Mouse (Mus musculus) macrophage (primary cell): ENCODE results near the gene Rpl22l1. TPM values are rescaled to one million over a fixed set of nuclear protein-coding genes. Genes with fewer than 3 reads are reported as not detected.
"Not testable (repeated sequence)": the region's sequence is repeated elsewhere in the genome, so short reads cannot be mapped to it uniquely, and the experiment has no call there.

Source experiments
- H3K27ac ChIP-seq: fragments of 350-480 bp; formaldehyde crosslinking; 2 replicates; pipeline ENCODE4 v1.9.0; 2021
- H3K36me3 ChIP-seq: fragments of 350-480 bp; formaldehyde crosslinking; 2 replicates; pipeline ENCODE4 v1.9.0; 2021; ENCODE audit errors: inconsistent target
- H3K4me3 ChIP-seq: fragments of 350-480 bp; formaldehyde crosslinking; 2 replicates; pipeline ENCODE4 v1.9.0; 2021; ENCODE audit errors: inconsistent target
- H3K79me2 ChIP-seq: fragments of 350-480 bp; formaldehyde crosslinking; 2 replicates; pipeline ENCODE4 v1.9.0; 2021; ENCODE audit errors: inconsistent target
- WGBS: methylation state at CpG from one replicate; pipeline ENCODE4 v1.1.7; 2026; ENCODE audit warnings: inconsistent platforms; ENCODE audit not compliant: missing documents; 5-methylcytosine and 5-hydroxymethylcytosine counted together
- polyA plus RNA-seq: library from polyadenylated mRNA; stranded (reverse); fragments of 250-400 nt; gene quantifications from 3 replicates; pipeline ENCODE4 v1.2.4, GENCODE M21; 2018; ENCODE audit warnings: inconsistent platforms

Rpl22l1 gene
- polyA plus RNA-seq, 1 experiment from 2014 or later = 25.0 TPM

DNA sequence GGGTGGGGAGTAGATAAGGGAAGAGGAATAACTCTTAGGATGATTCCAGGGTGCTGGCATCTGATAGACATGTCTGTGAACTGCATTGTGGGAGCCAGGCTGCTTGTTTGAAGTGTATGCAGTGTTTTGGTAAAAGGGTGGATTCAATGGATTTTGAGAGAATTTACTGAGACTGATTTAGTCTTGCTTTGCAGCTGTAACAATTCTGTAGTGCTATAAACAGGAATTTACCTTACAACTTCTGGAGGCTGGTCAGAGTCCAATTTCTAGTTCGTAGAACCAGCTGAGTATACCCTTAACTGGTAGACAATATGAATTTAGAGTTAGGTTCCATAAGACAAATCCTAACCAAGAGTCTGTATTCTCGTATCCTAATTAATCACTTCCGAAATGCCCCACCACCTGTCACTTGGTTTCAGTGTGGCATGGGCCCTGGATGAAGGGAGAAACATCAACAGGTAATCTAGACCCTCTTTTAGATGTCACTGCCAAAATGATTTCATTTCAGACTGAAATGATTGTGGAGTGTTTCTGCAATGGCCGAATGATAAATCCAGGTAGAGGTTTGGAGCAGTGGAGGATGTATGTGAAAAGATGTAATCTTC is 2.9 kb downstream of the Rpl22l1 start:
- Histone ChIP-seq H3K27ac (no peak overlapping the region), H3K79me2 (peaks cover 13% of the 10 kb centered on the region), H3K4me3 (no peak overlapping the region), H3K36me3 (no peaks in the 10 kb centered on the region)
- WGBS = 93% methylated on average over 4 of the region's 4 CpGs

DNA sequence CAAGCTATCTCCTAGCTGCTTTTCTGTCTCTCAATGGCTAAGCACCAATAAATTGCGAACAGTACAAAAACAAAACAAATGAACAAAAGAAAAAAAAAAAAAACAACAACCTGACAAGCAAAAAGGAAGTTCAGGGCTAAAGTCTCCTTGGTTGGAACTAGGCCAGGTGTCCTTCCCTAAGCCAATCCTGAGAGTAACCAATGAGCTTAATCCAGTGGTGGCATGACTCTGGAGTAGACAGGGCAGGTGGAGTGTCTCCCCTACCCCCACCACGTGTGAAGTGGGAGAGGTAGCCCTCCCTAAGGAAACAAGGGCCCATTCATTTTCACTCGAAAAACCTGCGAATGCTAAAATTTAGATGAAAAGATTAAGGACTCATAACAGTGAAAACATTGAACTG is 6.2 kb downstream of the Rpl22l1 start:
- Histone ChIP-seq H3K4me3 (no peak overlapping the region), H3K79me2 (peaks cover 5% of the 10 kb centered on the region), H3K36me3 (no peaks in the 10 kb centered on the region), H3K27ac (no peak overlapping the region)
- 78% methylated on average over 4 of the region's 4 CpGs for WGBS

DNA sequence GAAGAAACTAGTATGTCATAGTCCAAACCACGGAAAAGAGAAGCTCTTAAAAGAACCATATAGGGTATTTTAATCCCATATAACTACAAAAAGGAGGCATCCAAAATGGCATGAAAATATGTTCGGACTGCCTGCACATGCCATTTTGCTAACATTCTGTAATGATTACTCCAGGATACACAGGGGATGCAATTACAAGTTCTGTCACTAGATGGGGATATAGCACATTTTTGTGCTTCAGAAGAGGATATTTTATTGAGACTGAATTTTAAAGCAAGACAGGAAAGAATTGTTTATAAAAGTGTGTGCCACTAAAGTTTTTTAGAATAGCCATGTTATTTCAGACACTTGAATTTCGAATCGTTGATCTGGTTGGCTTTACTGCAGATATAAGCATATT is 9.1 kb downstream of the Rpl22l1 start:
- WGBS = 10% methylated on average over 4 of the region's 4 CpGs
- no peak overlapping the region for H3K4me3 ChIP-seq
- no peaks in the 10 kb centered on the region for H3K36me3 ChIP-seq
- H3K27ac ChIP-seq = no peak overlapping the region
- H3K79me2 ChIP-seq = no peaks in the 10 kb centered on the region

DNA sequence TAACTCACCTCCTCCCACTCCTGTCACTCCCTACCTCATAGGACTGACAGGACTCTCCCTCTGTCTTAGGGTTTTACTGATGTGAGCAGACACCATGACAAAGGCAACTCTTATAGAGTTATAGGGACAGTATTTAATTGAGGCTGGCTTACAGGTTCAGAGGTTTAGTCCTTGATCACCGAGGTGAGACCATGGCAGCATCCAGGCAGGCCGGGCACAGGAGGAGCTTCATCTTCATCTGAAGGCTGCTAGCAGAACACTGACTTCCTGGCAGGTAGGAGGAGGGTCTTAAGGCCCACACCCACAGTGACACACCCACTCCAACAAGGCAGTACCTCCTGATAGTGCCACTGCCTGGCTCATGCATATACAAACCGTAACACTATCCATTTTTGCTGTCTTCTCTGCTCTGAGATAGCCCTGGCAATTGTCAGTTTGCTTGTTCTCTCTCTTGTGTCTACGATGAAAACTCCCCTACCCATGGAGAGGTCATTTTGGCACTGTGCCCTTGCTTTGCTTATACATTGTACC is 10.8 kb downstream of the Rpl22l1 start:
- no peaks in the 10 kb centered on the region for H3K36me3 ChIP-seq
- no peak overlapping the region for H3K4me3 ChIP-seq
- no peaks in the 10 kb centered on the region for H3K79me2 ChIP-seq
- H3K27ac ChIP-seq = no peak overlapping the region
- 86% methylated on average over 4 of the region's 4 CpGs for WGBS

DNA sequence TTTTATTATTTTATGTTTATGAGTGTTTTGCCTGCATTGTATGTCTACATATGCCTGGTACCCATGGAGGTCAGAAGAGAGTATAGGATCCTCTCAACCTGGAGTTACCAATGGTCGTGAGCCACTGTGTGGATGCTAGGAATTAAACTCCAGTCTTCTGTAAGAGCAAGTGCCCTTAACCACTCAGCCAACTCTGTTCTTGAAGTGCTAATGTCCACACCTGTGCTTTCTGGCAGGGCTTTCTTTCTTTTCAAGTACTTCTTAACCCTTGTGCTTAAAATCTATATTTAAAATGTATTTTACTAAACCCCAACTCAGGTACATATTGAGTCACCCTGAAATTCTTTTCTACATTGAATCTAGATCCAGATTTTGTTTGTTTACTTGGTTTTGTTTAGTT is 21.0 kb downstream of the Rpl22l1 start:
- WGBS = 83% methylated on average over 1 of the region's 1 CpGs
- H3K27ac ChIP-seq = no peak overlapping the region

DNA sequence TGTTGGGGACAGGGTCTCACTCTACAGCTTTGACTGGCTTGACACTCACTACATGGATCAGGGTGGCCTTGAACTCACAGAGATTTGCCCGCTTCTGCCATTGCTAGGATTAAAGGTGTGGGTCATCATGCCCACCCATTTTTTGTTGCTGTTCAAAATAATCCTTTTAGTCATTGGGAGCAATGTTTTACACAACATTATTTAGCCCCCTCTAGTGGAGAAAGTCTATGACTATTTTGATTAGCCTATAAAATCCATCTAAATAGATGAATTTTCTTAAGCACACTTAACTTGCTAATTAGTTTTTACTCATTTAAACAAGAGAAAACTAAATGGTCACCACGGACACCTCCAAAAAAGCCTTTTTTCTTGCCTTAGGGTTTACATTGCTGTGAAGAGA is 22.4 kb downstream of the Rpl22l1 start:
- Histone ChIP-seq H3K4me3 (no peak overlapping the region), H3K79me2 (no peaks in the 10 kb centered on the region), H3K36me3 (no peaks in the 10 kb centered on the region), H3K27ac (no peak overlapping the region)
- WGBS = 80% methylated on average over 2 of the region's 2 CpGs

More for the DNA sequence above, 21.0 kb downstream of the Rpl22l1 start:
- Histone ChIP-seq H3K79me2 (no peaks in the 10 kb centered on the region), H3K4me3 (no peak overlapping the region), H3K36me3 (no peaks in the 10 kb centered on the region)

DNA sequence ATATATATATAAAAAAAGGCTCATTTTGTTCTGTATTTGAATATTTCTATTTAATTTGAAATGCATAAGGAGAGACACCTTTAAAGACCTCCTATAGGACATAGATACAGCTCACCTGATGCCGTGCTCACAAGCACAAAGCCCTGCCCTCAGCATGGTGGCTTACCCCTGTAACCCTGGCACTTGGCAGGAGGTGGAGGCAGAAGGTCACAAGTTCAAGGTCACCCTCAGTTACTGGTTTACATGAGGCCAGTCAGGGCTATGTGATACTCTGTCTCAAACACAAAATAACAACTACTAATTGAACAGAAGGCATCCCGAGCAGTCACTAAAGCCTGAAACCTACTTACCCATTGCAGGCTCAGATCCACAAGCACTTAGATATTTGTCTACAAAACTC is 24.2 kb downstream of the Rpl22l1 start:
- no peaks in the 10 kb centered on the region for H3K36me3 ChIP-seq
- 95% methylated on average over 2 of the region's 2 CpGs for WGBS
- H3K4me3 ChIP-seq = no peak overlapping the region
- H3K79me2 ChIP-seq = no peaks in the 10 kb centered on the region
- H3K27ac ChIP-seq = no peak overlapping the region

DNA sequence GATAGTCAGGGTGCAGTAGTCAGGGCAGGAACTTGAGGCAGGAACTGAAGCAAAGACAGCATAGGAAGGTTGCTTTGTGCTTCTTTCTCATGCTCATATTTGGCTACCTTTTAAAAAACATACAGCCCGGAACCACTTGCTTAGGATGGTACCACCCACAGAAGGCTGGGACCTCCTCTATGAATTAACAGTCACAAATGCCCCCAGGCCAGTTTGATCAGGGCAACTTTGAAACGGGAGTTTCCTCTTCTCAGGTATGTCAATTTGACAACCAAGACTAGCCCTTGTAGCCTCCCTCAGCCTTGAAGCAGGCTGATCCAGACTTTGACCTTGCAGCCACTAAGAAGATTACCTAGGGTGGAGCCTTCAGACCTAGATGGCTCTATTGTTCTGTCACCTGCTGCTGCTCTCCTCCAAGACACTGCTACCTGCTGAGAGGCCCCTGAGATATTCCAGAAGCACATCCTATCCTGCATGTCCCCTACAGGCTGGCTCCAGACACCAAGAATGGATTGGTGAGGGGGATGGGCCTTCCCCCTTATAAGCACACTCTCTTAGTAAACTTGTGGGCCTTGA is 31.6 kb downstream of the Rpl22l1 start:
- 83% methylated on average over 2 of the region's 2 CpGs for WGBS
- Histone ChIP-seq H3K79me2 (no peaks in the 10 kb centered on the region), H3K27ac (no peak overlapping the region), H3K36me3 (no peaks in the 10 kb centered on the region), H3K4me3 (no peak overlapping the region)

DNA sequence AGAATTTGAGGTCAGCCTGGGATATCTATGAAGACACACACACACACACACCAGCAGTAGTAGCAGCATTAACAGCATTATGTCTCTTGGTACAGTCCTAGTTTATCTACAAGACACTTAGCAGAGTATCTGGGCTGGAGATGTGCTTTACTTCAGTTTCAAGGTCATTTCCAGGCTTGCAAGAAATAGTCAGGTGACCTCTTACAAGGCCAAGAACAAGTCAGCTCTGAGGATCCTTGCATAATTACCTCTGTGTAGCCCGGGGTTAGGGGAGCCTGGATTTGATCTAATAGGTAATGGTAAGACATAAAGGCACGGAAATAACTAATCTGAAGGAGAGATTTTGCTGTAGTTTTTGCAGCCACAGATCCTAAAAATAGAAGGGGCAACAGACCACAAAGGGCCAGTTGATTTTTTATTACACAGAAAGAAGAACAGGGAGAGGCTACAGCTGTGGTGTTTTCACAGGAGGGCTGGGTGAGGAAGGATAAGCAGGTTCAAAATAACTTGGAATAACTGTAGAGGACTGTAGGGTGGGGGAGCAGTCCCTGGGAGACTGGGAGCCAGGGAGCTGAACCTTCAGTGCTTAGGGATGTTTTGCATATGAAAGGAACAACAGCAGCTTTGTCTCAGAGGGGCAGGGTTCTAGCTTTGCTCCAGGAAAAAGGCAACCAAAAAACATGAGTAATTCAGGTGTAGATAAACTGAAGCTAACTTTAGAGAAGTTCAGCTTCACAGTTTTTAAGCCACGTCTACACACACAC is 36.8 kb downstream of the Rpl22l1 start:
- no peak overlapping the region for H3K27ac ChIP-seq
- no peak overlapping the region for H3K4me3 ChIP-seq

DNA sequence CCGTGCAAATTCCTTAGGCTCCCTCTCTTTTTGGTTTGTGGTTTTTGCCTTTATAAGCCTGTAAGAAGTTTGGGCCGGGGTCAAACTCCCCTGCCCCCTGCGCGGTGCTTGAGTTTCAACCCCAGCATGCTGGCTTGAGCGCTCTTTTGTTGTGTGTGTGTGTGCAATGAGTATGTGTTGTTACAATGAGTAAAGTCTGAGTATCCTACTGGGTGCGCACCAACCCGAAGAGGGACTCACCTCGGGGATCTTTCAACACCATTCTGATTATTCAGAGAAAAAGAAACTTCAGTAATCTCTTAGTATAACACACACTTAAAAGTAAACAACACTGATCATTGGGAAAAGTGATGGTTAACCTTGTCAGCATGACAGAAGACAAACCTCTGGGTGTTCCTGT is 38.0 kb downstream of the Rpl22l1 start:
- 74% methylated on average over 8 of the region's 8 CpGs for WGBS
- H3K27ac ChIP-seq = no peak overlapping the region
- H3K79me2 ChIP-seq = no peaks in the 10 kb centered on the region
- H3K36me3 ChIP-seq = no peaks in the 10 kb centered on the region
- no peak overlapping the region for H3K4me3 ChIP-seq

More for the DNA sequence above, 36.8 kb downstream of the Rpl22l1 start:
- H3K79me2 ChIP-seq = no peaks in the 10 kb centered on the region
- no peaks in the 10 kb centered on the region for H3K36me3 ChIP-seq
- whole genome bisulfite sequencing = 16% methylated on average over 3 of the region's 3 CpGs

DNA sequence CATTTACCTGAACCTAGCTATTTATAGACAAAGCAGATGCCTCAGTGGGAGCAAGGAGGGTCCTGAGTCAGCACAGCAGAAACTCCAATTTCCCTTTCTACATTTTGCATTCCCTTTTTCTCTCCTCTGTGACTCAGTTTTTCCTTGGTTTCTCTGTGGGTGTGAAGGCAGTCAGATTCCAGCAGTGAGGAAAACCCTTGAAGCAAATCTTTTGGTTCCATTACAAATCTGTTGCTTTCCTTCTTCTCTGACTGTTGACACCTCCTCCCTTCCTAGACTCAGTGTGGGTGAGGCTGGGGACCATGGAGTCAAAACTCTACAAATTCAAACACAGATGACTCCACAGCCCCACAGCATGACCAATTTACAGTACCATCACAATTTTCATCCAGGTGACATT is 41.9 kb downstream of the Rpl22l1 start:
- no peak overlapping the region for H3K4me3 ChIP-seq
- H3K36me3 ChIP-seq = no peaks in the 10 kb centered on the region
- no peak overlapping the region for H3K27ac ChIP-seq
- H3K79me2 ChIP-seq = no peaks in the 10 kb centered on the region

DNA sequence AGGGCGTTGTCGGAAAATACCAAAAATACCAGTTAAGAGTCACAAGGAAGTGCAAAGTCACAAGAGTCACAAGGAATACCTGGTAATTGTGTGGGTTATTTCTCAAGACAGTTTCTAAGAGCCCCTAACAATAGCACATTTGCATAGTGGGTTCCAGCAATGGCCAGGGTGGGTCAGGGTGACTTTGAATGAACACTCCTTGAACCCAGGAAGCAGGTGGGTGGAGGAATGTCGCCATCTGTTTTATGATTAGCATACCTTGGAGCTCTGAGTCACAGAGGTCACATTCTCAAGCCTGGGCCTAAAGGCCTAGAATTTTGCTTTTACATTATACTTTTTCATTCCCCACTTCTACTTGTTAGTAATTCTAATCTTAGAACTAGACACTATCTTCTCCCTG is 46.9 kb downstream of the Rpl22l1 start:
- H3K36me3 ChIP-seq, H3K27ac ChIP-seq, H3K79me2 ChIP-seq, H3K4me3 ChIP-seq: not testable (repeated sequence)
- 75% methylated on average over 1 of the region's 3 CpGs for WGBS
